Mouse (Mus musculus): ENCODE data around the gene Cpne2. TPM values are rescaled to one million over a fixed set of nuclear protein-coding genes. Genes with fewer than 3 reads are reported as not detected.

The Cpne2 gene
- polyA plus RNA-seq, 1 experiment from 2014 or later = 10.0 TPM

- no peaks in the 10 kb centered on the region for H3K36me3 ChIP-seq
- DNase-seq (ENCODE audit: low spot score) = no peak
- no peaks in the 10 kb centered on the region for H3K9me3 ChIP-seq
- H3K4me1 ChIP-seq (replicated peaks) = peaks cover 26% of the 10 kb centered on the region
- under 1% methylated on average over 51 of the region's 51 CpGs for WGBS
- H3K27me3 ChIP-seq (ENCODE audit: insufficient read depth, poor library complexity, severe bottlenecking) = no peaks in the 10 kb centered on the region
- H3K4me3 ChIP-seq = peak overlapping the region; percentile 99
- peak overlapping the region; percentile 97 for H3K27ac ChIP-seq
These were observed 68.3 kb downstream of the Cpne2 start for GRCm38 (mm10) chr8:94601034-94601606.

GRCm38 (mm10) chr8:94601607-94602385 is 69.0 kb downstream of the Cpne2 start, which contains the start of the genes Rspry1 and Fam192a:
Gene Rspry1, plus strand, starts transcription at chr8:94601937.
Gene Fam192a, minus strand, starts transcription at chr8:94601997.
- H3K4me3 ChIP-seq = peak within 1 kb of the TSS; percentile 99
- no peaks in the 10 kb centered on the region; the same call in 1 of the 2 replicates for H3K36me3 ChIP-seq
- H3K4me1 ChIP-seq (replicated peaks) = peaks cover 26% of the 10 kb centered on the region
- WGBS = under 1% methylated on average over 55 of the region's 55 CpGs
- DNase-seq (ENCODE audit: low spot score) = peak; percentile 100
- H3K9me3 ChIP-seq = no peaks in the 10 kb centered on the region
- peak within 1 kb of the TSS; percentile 97 for H3K27ac ChIP-seq
- H3K27me3 ChIP-seq (ENCODE audit: insufficient read depth, poor library complexity, severe bottlenecking) = no peaks in the 10 kb centered on the region

GRCm38 (mm10) chr8:94602471-94603131 is 69.8 kb downstream of the Cpne2 start:
- DNase-seq (ENCODE audit: low spot score) = peak; percentile 37
- H3K9me3 ChIP-seq = no peaks in the 10 kb centered on the region
- H3K4me3 ChIP-seq = peak overlapping the region; percentile 99
- peak overlapping the region; percentile 97 for H3K27ac ChIP-seq
- under 1% methylated on average over 31 of the region's 31 CpGs for WGBS
- H3K27me3 ChIP-seq (ENCODE audit: insufficient read depth, poor library complexity, severe bottlenecking) = no peaks in the 10 kb centered on the region
- peaks cover 7% of the 10 kb centered on the region for H3K36me3 ChIP-seq
- H3K4me1 ChIP-seq (replicated peaks) = peaks cover 26% of the 10 kb centered on the region

- 88% methylated on average over 2 of the region's 2 CpGs for WGBS
- H3K27me3 ChIP-seq (ENCODE audit: insufficient read depth, poor library complexity, severe bottlenecking) = no peaks in the 10 kb centered on the region
- 0 out of 2 replicates have a peak overlapping the region, but pooled peaks have one; percentile 99 for H3K4me3 ChIP-seq
- no peaks in the 10 kb centered on the region for H3K9me3 ChIP-seq
- H3K27ac ChIP-seq = no peak overlapping the region
- DNase-seq (ENCODE audit: low spot score) = no peak
- H3K4me1 ChIP-seq (replicated peaks) = peaks cover 26% of the 10 kb centered on the region
- peaks cover 7% of the 10 kb centered on the region for H3K36me3 ChIP-seq
These were observed 71.2 kb downstream of the Cpne2 start for GRCm38 (mm10) chr8:94604030-94604429.

GRCm38 (mm10) chr8:94607064-94607463 is 74.3 kb downstream of the Cpne2 start:
- 93% methylated on average over 5 of the region's 5 CpGs for WGBS
- no peak overlapping the region for H3K27ac ChIP-seq
- H3K4me1 ChIP-seq (replicated peaks) = peaks cover 16% of the 10 kb centered on the region
- no peak overlapping the region for H3K4me3 ChIP-seq
- H3K36me3 ChIP-seq = peaks cover 7% of the 10 kb centered on the region
- no peaks in the 10 kb centered on the region for H3K9me3 ChIP-seq
- DNase-seq (ENCODE audit: low spot score) = no peak
- no peaks in the 10 kb centered on the region for H3K27me3 ChIP-seq (ENCODE audit: insufficient read depth, poor library complexity, severe bottlenecking)

Other genes starting within 250 kb of the Cpne2 start
- 0.09 TPM in 1 of 2 replicates, not detected in the other for gene Slc12a3, start 203.8 kb upstream of the Cpne2 start, polyA plus RNA-seq (2016; fragmentation: Nextera tagmentation; extraction: Ambion mirVana)
- gene Herpud1, start 146.6 kb upstream of the Cpne2 start, polyA plus RNA-seq (2016; fragmentation: Nextera tagmentation; extraction: Ambion mirVana) = 57.3 and 59.5 TPM in 2 replicates
- gene Nlrc5, start 98.6 kb upstream of the Cpne2 start, polyA plus RNA-seq (2016; fragmentation: Nextera tagmentation; extraction: Ambion mirVana) = 0.20 TPM in 1 of 2 replicates, not detected in the other
- gene Rspry1, start 68.9 kb downstream of the Cpne2 start, polyA plus RNA-seq (2016; fragmentation: Nextera tagmentation; extraction: Ambion mirVana) = 41.8 and 42.7 TPM in 2 replicates
- 82.4 and 86.2 TPM in 2 replicates for gene Fam192a, start 69.0 kb downstream of the Cpne2 start, polyA plus RNA-seq (2016; fragmentation: Nextera tagmentation; extraction: Ambion mirVana)
- gene Arl2bp, start 133.6 kb downstream of the Cpne2 start, polyA plus RNA-seq (2016; fragmentation: Nextera tagmentation; extraction: Ambion mirVana) = 205 and 217 TPM in 2 replicates
- 0.15 and 0.21 TPM in 2 replicates for gene Pllp, start 163.3 kb downstream of the Cpne2 start, polyA plus RNA-seq (2016; fragmentation: Nextera tagmentation; extraction: Ambion mirVana)
- not detected in 2 replicates for gene Ccl22, start 212.6 kb downstream of the Cpne2 start, polyA plus RNA-seq (2016; fragmentation: Nextera tagmentation; extraction: Ambion mirVana)
- 12.2 and 13.3 TPM in 2 replicates for gene Cx3cl1, start 239.0 kb downstream of the Cpne2 start, polyA plus RNA-seq (2016; fragmentation: Nextera tagmentation; extraction: Ambion mirVana)